Mouse (Mus musculus) brain, embryonic 18.5 days (tissue): ENCODE results near the gene Ccdc78.

Experiments
- DNase-seq: peaks from one replicate; pipeline ENCODE4 v3.0.0-alpha.2; 2012; ENCODE audit warnings: low read depth, low spot score

The Ccdc78 gene

DNA sequence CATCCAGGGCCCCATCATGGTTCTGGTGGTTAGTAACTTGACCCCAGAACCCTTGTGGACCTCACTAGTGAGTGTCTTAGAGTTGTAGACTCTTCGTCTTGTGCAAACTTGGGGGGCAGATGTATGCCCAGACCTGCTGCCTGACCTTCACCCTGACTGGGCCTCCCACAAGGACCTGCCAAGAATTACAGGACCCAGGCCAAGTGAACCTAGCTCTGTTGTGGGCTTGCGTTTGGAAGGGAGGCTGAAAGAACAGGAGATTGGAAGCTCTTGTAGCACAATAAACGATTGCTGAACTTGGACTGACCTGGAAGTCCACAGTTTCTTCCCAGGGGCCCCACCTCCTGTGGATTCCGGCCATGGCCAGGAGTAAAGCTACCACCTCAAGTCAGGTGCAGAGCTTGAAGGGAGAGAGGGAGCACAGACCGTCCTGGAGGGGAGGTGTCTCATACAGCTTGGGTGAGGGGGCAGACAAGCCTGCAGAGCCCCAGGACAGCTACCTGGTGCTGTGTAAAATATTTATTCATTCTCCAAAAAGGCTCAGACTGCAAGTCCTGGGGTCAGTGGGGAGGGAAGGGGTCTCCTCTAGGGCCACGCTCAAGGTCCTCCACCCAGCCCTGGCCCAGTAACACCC lies 47.7 kb downstream of the Ccdc78 start:
- DNase-seq: no peak

GRCm38 (mm10) chr17:25834595-25835222 lies 48.3 kb downstream of the Ccdc78 start:
- no peak for DNase-seq

- DNase-seq: no peak
Observed at GRCm38 (mm10) chr17:25835301-25835700, 48.9 kb downstream of the Ccdc78 start.

DNA sequence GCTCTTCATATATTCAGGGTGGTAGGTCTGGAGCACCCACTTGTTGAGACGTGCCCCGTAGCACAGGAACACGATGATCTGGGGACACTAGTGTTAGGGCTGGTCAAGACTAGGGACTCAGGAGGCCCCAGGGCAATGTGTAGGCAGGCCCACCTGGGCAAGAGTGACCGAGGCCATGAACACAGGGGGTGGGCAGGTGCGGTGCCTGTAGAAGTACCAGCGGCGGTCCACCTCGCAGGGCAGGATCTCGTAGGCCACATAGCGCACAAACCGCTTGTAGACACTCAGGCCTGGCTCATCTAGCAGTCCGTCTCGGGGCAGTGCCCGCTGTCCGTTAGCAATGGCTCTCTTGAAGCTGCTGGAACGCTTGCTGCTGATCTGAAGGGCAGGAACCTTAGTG lies 49.4 kb downstream of the Ccdc78 start:
- DNase-seq: no peak

GRCm38 (mm10) chr17:25836397-25837075 lies 50.2 kb downstream of the Ccdc78 start:
- no peak for DNase-seq

GRCm38 (mm10) chr17:25837076-25837410 lies 50.7 kb downstream of the Ccdc78 start, which contains the start of gene Rhbdl1:
Gene Rhbdl1 (minus strand): TSS chr17:25837295.
- no peak for DNase-seq

DNA sequence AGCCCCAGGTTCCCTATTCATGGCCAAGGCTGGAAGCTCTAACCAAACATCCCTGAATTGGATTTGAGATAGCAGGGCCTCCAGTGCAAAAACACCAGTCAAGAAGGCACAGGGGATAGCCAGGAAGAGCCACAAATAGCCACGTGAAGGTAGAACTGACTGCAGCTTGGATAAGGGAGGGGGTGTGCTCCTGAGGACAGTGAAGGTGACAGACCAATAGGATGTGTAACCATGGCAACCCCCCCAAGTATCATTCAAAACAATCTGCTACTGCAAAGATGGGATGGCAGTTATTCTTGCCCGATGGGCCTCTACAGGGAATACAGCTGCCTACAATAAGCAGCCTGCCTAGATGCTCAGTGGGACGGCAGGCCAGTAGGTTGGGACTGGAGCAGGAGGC lies 51.2 kb downstream of the Ccdc78 start:
- DNase-seq: no peak

- no peak for DNase-seq
Observed at GRCm38 (mm10) chr17:25838904-25839303, 52.5 kb downstream of the Ccdc78 start.

GRCm38 (mm10) chr17:25839455-25840235 lies 53.3 kb downstream of the Ccdc78 start:
- no peak for DNase-seq
